Mouse (Mus musculus) limb, embryonic 11.5 days (tissue): ENCODE results near the gene Prkce. TPM values are rescaled to one million over a fixed set of nuclear protein-coding genes. Genes with fewer than 3 reads are reported as not detected.

Source experiments
- ATAC-seq: fragments of 200-750 bp; cut with Nextera tagmentation; 2 replicates; pipeline ENCODE4 v1.8.0; 2017; ENCODE audit warnings: low read depth; ENCODE audit not compliant: insufficient number of reproducible peaks, low FRiP score, low TSS enrichment
- DNase-seq: peaks from one replicate; pipeline ENCODE4 v3.0.0-alpha.2; 2015; ENCODE audit warnings: low spot score
- H3K27ac ChIP-seq: fragments of 300-500 bp; sonication (generic); replicated peaks from 2 replicates; pipeline ENCODE4 v1.5.1; 2014; ENCODE audit warnings: low read depth, mild to moderate bottlenecking, low read length
- H3K27me3 ChIP-seq: fragments of 300-500 bp; sonication (generic); 2 replicates; pipeline ENCODE4 v1.6.1; 2014; ENCODE audit warnings: mild to moderate bottlenecking, low read length, mixed read lengths; ENCODE audit not compliant: control insufficient read depth, insufficient read depth
- H3K36me3 ChIP-seq: fragments of 300-500 bp; sonication (generic); 2 replicates; pipeline ENCODE4 v1.6.1; 2014; ENCODE audit warnings: mild to moderate bottlenecking, low read length, moderate library complexity, mixed read lengths; ENCODE audit not compliant: control insufficient read depth, insufficient read depth
- H3K4me1 ChIP-seq: fragments of 300-500 bp; sonication (generic); 2 replicates; pipeline ENCODE4 v1.6.1; 2014; ENCODE audit warnings: low read length, mixed read lengths; ENCODE audit not compliant: control insufficient read depth, insufficient read depth
- H3K4me2 ChIP-seq: fragments of 300-500 bp; sonication (generic); 2 replicates; pipeline ENCODE4 v1.6.1; 2014; ENCODE audit warnings: low read depth, mild to moderate bottlenecking, moderate library complexity; ENCODE audit not compliant: severe bottlenecking
- H3K4me3 ChIP-seq: fragments of 300-500 bp; sonication (generic); 2 replicates; pipeline ENCODE4 v1.5.1; 2014; ENCODE audit warnings: low read depth, low read length
- H3K9ac ChIP-seq: fragments of 300-500 bp; sonication (generic); 2 replicates; pipeline ENCODE4 v1.6.1; 2014; ENCODE audit warnings: mild to moderate bottlenecking, low read length
- H3K9me3 ChIP-seq: fragments of 300-500 bp; sonication (generic); 2 replicates; pipeline ENCODE4 v1.6.1; 2016; ENCODE audit warnings: low read length; ENCODE audit not compliant: control insufficient read depth
- WGBS: fragments of 180-500 bp; shearing (Covaris S2); extraction: QIAGEN DNeasy Blood & Tissue Kit; methylation state at CpG from one replicate; pipeline ENCODE4 v1.1.7; 2014; 5-methylcytosine and 5-hydroxymethylcytosine counted together
- polyA plus RNA-seq: library from polyadenylated mRNA; unstranded; fragments of >200 nt; fragmentation: Nextera tagmentation; extraction: Ambion mirVana; gene quantifications from 2 replicates; pipeline ENCODE4 v1.2.1, GENCODE M21; 2014

Gene Prkce
- polyA plus RNA-seq, 1 experiment from 2014 or later: 5.1 TPM

DNA sequence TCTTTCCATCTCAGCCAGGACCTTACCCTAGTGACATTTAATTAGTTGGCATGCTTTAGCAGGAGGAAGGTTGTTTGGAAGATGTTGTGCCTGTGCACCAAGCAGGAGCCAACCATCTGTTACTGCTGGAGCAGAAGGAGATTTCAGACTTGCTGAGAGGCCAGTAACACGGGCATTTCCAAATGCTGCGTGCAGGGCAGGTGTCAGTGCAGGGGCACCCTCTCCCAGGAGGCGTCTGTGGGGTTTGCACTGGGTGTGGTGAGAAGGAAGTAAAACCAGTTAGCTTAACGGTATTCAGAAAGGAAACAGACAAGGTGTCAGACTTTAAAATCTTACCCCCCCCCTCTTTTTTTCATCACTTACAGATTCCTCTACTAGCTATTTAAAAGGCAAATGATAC, 186.1 kb downstream of the Prkce start:
- Histone ChIP-seq H3K9ac (no peak overlapping the region), H3K36me3 (no peaks in the 10 kb centered on the region), H3K4me1 (peaks cover 13% of the 10 kb centered on the region), H3K4me3 (no peak overlapping the region), H3K9me3 (no peaks in the 10 kb centered on the region), H3K4me2 (no peak overlapping the region), H3K27me3 (no peaks in the 10 kb centered on the region), H3K27ac (no peak overlapping the region)
- whole genome bisulfite sequencing: 61% methylated on average over 4 of the region's 4 CpGs
- DNase-seq (no peak), ATAC-seq (no peak)

DNA sequence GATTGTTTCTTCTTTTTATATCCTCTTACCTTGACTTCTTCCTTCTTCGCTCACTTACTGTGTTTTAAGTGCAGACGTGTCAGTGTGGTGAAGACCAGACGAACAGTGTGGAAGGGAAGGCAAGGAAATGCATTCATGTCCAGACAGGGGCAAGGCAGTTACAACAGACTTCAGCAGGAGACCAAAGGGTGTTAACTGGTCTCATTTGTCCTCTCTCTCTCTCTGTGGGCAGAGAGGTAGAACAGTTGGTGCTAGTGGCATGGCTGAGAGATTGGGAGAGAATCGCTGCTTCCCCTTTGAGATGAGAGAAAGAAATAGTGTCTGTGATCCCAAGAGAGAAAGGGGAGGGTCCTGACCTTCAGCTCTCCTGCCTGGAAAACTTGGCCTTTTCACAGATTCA, 186.5 kb downstream of the Prkce start:
- peaks cover 13% of the 10 kb centered on the region for H3K4me1 ChIP-seq
- DNase-seq (no peak), ATAC-seq (no peak)
- H3K9me3 ChIP-seq: no peaks in the 10 kb centered on the region
- H3K4me3 ChIP-seq: no peak overlapping the region
- no peak overlapping the region for H3K9ac ChIP-seq
- 67% methylated on average over 4 of the region's 4 CpGs for WGBS
- H3K4me2 ChIP-seq: no peak overlapping the region
- H3K27me3 ChIP-seq: no peaks in the 10 kb centered on the region
- no peaks in the 10 kb centered on the region for H3K36me3 ChIP-seq
- H3K27ac ChIP-seq: no peak overlapping the region

- no peak overlapping the region for H3K4me3 ChIP-seq
- no peak overlapping the region for H3K4me2 ChIP-seq
- no peaks in the 10 kb centered on the region for H3K36me3 ChIP-seq
- no peaks in the 10 kb centered on the region for H3K27me3 ChIP-seq
- no peak overlapping the region for H3K27ac ChIP-seq
- 92% methylated on average over 3 of the region's 3 CpGs for WGBS
- no peak for DNase-seq
- no peak for ATAC-seq
- no peak overlapping the region for H3K9ac ChIP-seq
- no peaks in the 10 kb centered on the region for H3K9me3 ChIP-seq
- H3K4me1 ChIP-seq: peaks cover 13% of the 10 kb centered on the region
Observed at GRCm38 (mm10) chr17:86354896-86355295, 187.3 kb downstream of the Prkce start.

GRCm38 (mm10) chr17:86355318-86355717, 187.7 kb downstream of the Prkce start:
- Histone ChIP-seq H3K27me3 (no peaks in the 10 kb centered on the region), H3K9ac (no peak overlapping the region), H3K4me1 (peaks cover 13% of the 10 kb centered on the region), H3K27ac (no peak overlapping the region), H3K4me3 (no peak overlapping the region), H3K4me2 (no peak overlapping the region), H3K9me3 (no peaks in the 10 kb centered on the region), H3K36me3 (no peaks in the 10 kb centered on the region)
- 95% methylated on average over 2 of the region's 2 CpGs for WGBS
- no peak for DNase-seq
- no peak for ATAC-seq

- Histone ChIP-seq H3K27ac (no peak overlapping the region), H3K4me2 (no peak overlapping the region), H3K4me1 (peaks cover 13% of the 10 kb centered on the region), H3K27me3 (no peaks in the 10 kb centered on the region), H3K9me3 (no peaks in the 10 kb centered on the region), H3K9ac (no peak overlapping the region), H3K4me3 (no peak overlapping the region), H3K36me3 (no peaks in the 10 kb centered on the region)
- WGBS: 75% methylated on average over 7 of the region's 7 CpGs
- ATAC-seq (no peak), DNase-seq (no peak)
Observed at GRCm38 (mm10) chr17:86355772-86356451, 188.3 kb downstream of the Prkce start.

GRCm38 (mm10) chr17:86358388-86358787, 190.8 kb downstream of the Prkce start:
- H3K4me1 ChIP-seq: peaks cover 7% of the 10 kb centered on the region; the same call in 1 of the 2 replicates
- no peak overlapping the region for H3K9ac ChIP-seq
- DNase-seq (peak; percentile 74), ATAC-seq (peak; percentile 78)
- no peak overlapping the region for H3K4me2 ChIP-seq
- H3K36me3 ChIP-seq: no peaks in the 10 kb centered on the region
- H3K27ac ChIP-seq: 0 out of 2 replicates have a peak overlapping the region, but pooled peaks have one; percentile 45
- H3K4me3 ChIP-seq: no peak overlapping the region
- H3K27me3 ChIP-seq: no peaks in the 10 kb centered on the region
- no peaks in the 10 kb centered on the region for H3K9me3 ChIP-seq
- WGBS: 10% methylated on average over 5 of the region's 5 CpGs

- no peak overlapping the region for H3K4me3 ChIP-seq
- H3K27me3 ChIP-seq: no peaks in the 10 kb centered on the region
- no peak for DNase-seq
- peaks cover 7% of the 10 kb centered on the region; the same call in 1 of the 2 replicates for H3K4me1 ChIP-seq
- 23% methylated on average over 4 of the region's 4 CpGs for WGBS
- H3K4me2 ChIP-seq: no peak overlapping the region
- H3K9ac ChIP-seq: no peak overlapping the region
- no peaks in the 10 kb centered on the region for H3K9me3 ChIP-seq
- H3K27ac ChIP-seq: 0 out of 2 replicates have a peak overlapping the region, but pooled peaks have one; percentile 45
- ATAC-seq: no peak
- no peaks in the 10 kb centered on the region for H3K36me3 ChIP-seq
Observed at GRCm38 (mm10) chr17:86358847-86359246, 191.3 kb downstream of the Prkce start.

DNA sequence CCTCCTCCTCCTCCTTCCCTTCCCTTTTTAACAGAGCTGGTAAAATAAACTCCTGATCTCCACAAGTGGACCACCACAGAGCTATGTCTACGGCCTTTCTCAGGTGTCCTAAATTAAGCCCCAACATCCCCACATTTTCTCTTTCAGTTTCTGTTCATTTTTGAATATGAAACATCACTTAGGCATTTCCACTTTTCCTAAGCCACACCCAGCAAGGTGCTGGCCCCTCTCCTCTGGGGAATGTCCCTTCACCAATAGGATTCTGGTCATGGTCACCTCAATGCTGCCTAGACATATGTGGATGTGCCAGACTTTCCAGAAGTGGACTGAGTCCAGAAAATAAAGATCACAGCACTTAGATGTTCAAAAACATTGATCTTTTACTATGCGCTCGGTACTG, 193.3 kb downstream of the Prkce start:
- H3K4me2 ChIP-seq: no peak overlapping the region
- H3K9ac ChIP-seq: no peak overlapping the region
- H3K27me3 ChIP-seq: no peaks in the 10 kb centered on the region
- ATAC-seq: no peak
- WGBS: 90% methylated on average over 3 of the region's 3 CpGs
- peaks cover 11% of the 10 kb centered on the region for H3K4me1 ChIP-seq
- DNase-seq: no peak
- no peak overlapping the region for H3K27ac ChIP-seq
- H3K4me3 ChIP-seq: no peak overlapping the region
- no peaks in the 10 kb centered on the region for H3K36me3 ChIP-seq
- no peaks in the 10 kb centered on the region for H3K9me3 ChIP-seq

GRCm38 (mm10) chr17:86363356-86363755, 195.8 kb downstream of the Prkce start:
- H3K4me2 ChIP-seq: no peak overlapping the region
- DNase-seq: no peak
- 73% methylated on average over 5 of the region's 5 CpGs for WGBS

More at GRCm38 (mm10) chr17:86363356-86363755, 195.8 kb downstream of the Prkce start:
- H3K4me3 ChIP-seq: no peak overlapping the region
- no peaks in the 10 kb centered on the region for H3K36me3 ChIP-seq
- no peak overlapping the region for H3K9ac ChIP-seq
- peaks cover 15% of the 10 kb centered on the region for H3K4me1 ChIP-seq
- no peaks in the 10 kb centered on the region for H3K27me3 ChIP-seq
- no peaks in the 10 kb centered on the region for H3K9me3 ChIP-seq
- no peak for ATAC-seq
- no peak overlapping the region for H3K27ac ChIP-seq
